Mouse (Mus musculus) C2C12 (cell line): ENCODE measurements around the gene Selenof. TPM values are rescaled to one million over a fixed set of nuclear protein-coding genes. Genes with fewer than 3 reads are reported as not detected.

Experiments
- H3K27me3 ChIP-seq: one replicate; pipeline ENCODE4 v1.6.1; 2011; ENCODE audit not compliant: control insufficient read depth, insufficient read depth, insufficient read length
- H3K36me3 ChIP-seq: one replicate; pipeline ENCODE4 v1.6.1; 2011; ENCODE audit not compliant: control insufficient read depth, insufficient read depth
- H3K4me3 ChIP-seq: one replicate; pipeline ENCODE4 v1.5.1; 2011; ENCODE audit warnings: mild to moderate bottlenecking, control low read depth; ENCODE audit not compliant: poor library complexity, insufficient read depth, severe bottlenecking
- H3K79me2 ChIP-seq: one replicate; pipeline ENCODE4 v1.6.1; 2011; ENCODE audit not compliant: control insufficient read depth, insufficient read depth
- H3K79me3 ChIP-seq: one replicate; pipeline ENCODE4 v1.6.1; 2011; ENCODE audit warnings: low read depth, control low read depth
- H3ac ChIP-seq: one replicate; pipeline ENCODE3; 2011; ENCODE audit warnings: low read depth; ENCODE audit not compliant: control insufficient read depth, insufficient read length
- CEBPB ChIP-seq: IDR thresholded peaks from one replicate; pipeline ENCODE4 v1.6.1; 2011; ENCODE audit warnings: low read depth, mild to moderate bottlenecking, control low read depth, moderate library complexity
- CTCF ChIP-seq: IDR thresholded peaks from one replicate; pipeline ENCODE4 v1.5.1; 2011; ENCODE audit not compliant: control insufficient read depth, insufficient read depth, insufficient read length
- FOSL1 ChIP-seq: IDR thresholded peaks from one replicate; pipeline ENCODE4 v1.8.0; 2011; ENCODE audit warnings: mild to moderate bottlenecking, low read length; ENCODE audit not compliant: poor library complexity, insufficient read depth, severe bottlenecking
- MAX ChIP-seq: IDR thresholded peaks from one replicate; pipeline ENCODE4 v1.6.1; 2011; ENCODE audit warnings: mild to moderate bottlenecking, control low read depth
- MYOD1 ChIP-seq: IDR thresholded peaks from one replicate; pipeline ENCODE4 v1.6.1; 2011; ENCODE audit warnings: low read depth; ENCODE audit not compliant: control insufficient read depth, insufficient read length
- MYOG ChIP-seq: IDR thresholded peaks from one replicate; pipeline ENCODE4 v1.6.1; 2011; ENCODE audit not compliant: control insufficient read depth, insufficient read length; ENCODE audit errors: extremely low read depth
- USF1 ChIP-seq: IDR thresholded peaks from one replicate; pipeline ENCODE4 v1.6.1; 2011; ENCODE audit warnings: low read depth, mild to moderate bottlenecking, control low read depth, moderate library complexity
- polyA plus RNA-seq: library from polyadenylated mRNA; unstranded; fragments of >200 nt; fragmentation: generic; extraction: Trizol; gene quantifications from one replicate; pipeline ENCODE4 v1.2.1, GENCODE M21; 2012; ENCODE audit warnings: missing spikeins

Gene Selenof
- polyA plus RNA-seq, 1 experiment = 296 TPM

DNA sequence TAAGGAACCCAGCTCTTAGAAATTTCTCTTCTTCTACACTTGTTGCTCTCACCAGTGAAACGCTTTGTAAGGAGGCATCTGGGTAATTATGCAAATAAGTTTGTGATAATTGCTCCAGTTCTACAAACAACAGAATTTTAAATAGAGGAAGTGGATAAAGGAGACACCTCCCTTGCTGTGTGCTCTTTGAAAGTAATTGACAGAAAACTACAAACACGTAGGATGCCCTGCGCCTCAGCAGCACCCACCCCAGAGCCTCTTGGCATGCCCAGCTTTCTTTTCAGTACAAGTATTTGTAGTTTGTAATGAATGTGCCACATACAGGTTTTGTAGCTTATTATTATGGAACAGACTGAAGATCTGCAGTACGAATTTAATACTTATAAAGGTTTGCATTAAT, 27.0 kb downstream of the Selenof start:
- Histone ChIP-seq H3ac (no peak overlapping the region), H3K79me3 (peaks cover 3% of the 10 kb centered on the region), H3K36me3 (peaks cover 52% of the 10 kb centered on the region), H3K27me3 (no peaks in the 10 kb centered on the region), H3K4me3 (no peak overlapping the region), H3K79me2 (peaks cover 22% of the 10 kb centered on the region)
- TF ChIP-seq FOSL1 (no peak), MYOG (no peak), CTCF (no peak), MYOD1 (no peak), CEBPB (no peak), USF1 (no peak), MAX (no peak)

DNA sequence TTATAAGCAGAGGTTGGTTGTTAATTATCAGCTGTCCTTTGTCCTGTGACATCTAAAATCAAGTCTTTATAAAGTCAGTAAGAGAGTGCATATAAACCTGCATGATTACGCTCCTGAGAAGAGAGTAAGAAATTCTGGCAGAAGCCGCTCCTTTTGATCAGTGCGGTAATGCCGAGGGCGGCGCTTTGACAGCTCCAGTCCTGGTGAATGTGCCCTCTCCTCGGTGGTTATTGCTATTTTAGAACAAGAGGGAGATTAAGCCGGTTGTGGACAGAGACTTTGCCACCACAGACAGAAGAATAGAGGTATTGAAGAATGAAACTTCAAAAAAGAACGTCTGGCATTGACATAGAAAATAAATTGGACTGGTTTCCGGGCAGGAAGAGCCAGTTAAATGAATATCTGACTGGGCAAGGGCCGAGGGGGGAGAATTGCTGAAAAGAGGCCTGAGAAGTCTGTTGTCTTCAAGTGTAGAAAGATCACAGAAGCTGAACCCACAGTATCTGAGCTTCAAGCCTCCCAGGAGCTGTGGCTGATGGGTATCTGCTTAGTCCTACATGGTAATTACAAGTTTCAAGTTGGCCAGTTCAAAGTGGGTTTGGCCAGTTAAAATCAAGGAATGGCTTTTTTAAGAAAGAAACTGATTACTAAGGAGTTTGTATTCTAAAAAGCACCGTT, 27.8 kb downstream of the Selenof start:
- Histone ChIP-seq H3K27me3 (no peaks in the 10 kb centered on the region), H3K79me3 (peaks cover 3% of the 10 kb centered on the region), H3K4me3 (no peak overlapping the region), H3K36me3 (peaks cover 51% of the 10 kb centered on the region), H3K79me2 (peaks cover 16% of the 10 kb centered on the region), H3ac (no peak overlapping the region)
- TF ChIP-seq FOSL1 (no peak), MYOD1 (no peak), MAX (no peak), USF1 (no peak), CEBPB (no peak), MYOG (no peak), CTCF (no peak)

DNA sequence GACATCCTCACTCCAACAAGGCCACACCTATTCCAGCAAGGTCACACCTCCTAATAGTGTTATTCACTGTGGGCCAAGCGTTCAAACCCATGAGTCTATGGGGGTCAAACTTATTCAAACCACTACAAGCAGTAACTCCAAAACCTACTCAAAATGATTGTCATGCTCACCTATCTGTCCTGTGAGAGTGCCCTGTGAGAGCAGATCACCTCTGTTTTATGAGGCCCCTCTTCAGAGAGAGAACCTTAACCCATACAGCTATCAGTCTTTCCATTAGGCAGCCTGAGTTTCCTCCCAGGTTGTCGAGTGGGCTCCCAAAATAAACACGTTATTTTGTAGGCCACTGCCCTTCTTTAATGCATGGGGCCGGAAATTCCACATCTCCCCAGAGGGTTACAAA, 32.3 kb downstream of the Selenof start:
- no peaks in the 10 kb centered on the region for H3K27me3 ChIP-seq
- H3K79me3 ChIP-seq = no peaks in the 10 kb centered on the region
- peaks cover 21% of the 10 kb centered on the region for H3K36me3 ChIP-seq
- H3K4me3 ChIP-seq = no peak overlapping the region
- no peaks in the 10 kb centered on the region for H3K79me2 ChIP-seq
- TF ChIP-seq MAX = no peak
- no peak for TF ChIP-seq CEBPB
- TF ChIP-seq MYOD1 = no peak
- TF ChIP-seq CTCF = no peak
- TF ChIP-seq FOSL1 = no peak
- no peak overlapping the region for H3ac ChIP-seq

DNA sequence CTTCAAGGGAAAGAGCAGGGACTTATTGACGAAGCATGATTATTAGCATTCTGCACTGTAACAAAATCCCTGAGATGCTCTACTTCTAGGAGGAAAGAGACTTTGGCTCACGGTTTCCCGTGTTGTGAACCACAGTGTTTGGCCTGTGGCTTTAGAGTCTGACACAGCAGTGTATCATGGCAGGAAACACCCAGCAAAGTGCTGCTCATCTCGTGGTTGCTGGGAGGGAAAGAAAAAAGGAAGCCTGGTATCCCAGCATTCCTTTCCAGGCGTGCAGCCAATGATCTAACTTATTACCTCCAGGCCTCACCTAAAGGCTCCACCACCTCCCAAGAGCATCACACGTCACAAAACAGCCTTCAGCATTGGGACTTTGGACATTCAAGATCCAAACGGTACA, 32.7 kb downstream of the Selenof start:
- no peaks in the 10 kb centered on the region for H3K79me2 ChIP-seq
- TF ChIP-seq MYOD1 = no peak
- TF ChIP-seq USF1 = no peak
- no peak for TF ChIP-seq CTCF
- TF ChIP-seq MAX = peak; percentile 88
- TF ChIP-seq FOSL1 = no peak
- no peaks in the 10 kb centered on the region for H3K27me3 ChIP-seq

DNA sequence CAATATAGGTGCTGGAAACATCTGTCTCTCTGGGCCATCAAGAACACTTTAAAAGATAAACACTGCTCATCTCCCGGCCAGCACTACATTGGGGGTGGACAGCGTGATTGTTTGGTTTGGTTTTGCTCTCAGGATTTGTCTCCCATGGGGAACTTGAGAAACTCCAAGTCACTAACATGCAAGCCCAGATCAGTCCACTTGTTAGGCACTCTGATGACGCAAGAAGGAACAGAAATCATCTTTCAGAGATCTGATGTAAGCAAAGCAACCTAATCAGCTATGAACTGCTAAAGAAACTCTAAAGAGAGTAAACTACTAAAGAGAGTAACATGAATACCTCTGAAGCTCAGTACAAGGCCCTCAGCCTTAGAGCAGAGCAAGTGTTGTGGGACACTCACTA, 33.5 kb downstream of the Selenof start:
- Histone ChIP-seq H3K79me2 (no peaks in the 10 kb centered on the region), H3K79me3 (no peaks in the 10 kb centered on the region), H3ac (no peak overlapping the region), H3K27me3 (no peaks in the 10 kb centered on the region), H3K36me3 (peaks cover 10% of the 10 kb centered on the region), H3K4me3 (no peak overlapping the region)
- TF ChIP-seq CEBPB (peak; percentile 65), MAX (no peak)

More for the DNA sequence above, 32.7 kb downstream of the Selenof start:
- Histone ChIP-seq H3K79me3 (no peaks in the 10 kb centered on the region), H3ac (no peak overlapping the region), H3K4me3 (no peak overlapping the region), H3K36me3 (peaks cover 17% of the 10 kb centered on the region)

DNA sequence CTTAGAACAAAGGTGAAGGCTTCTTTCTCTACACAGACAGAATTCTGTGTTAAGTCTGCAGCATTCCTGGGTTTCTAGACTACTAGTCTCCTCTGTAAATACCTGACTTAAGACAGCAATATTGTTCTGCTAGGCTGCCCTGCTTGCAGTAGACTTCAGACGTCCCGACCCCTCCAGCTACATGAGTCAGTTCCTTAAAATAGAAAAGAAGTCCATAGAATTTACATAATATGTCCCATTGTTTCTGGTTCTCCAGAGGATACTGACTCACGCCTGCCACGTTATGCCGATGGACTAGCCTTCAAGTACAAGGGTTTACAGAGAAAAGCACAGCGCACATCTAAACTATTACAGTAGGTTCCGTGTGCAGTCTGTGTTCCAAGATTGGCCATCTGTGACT, 34.1 kb downstream of the Selenof start:
- TF ChIP-seq MYOD1 (no peak), MAX (peak; percentile 67)
- Histone ChIP-seq H3K79me2 (no peaks in the 10 kb centered on the region), H3K79me3 (no peaks in the 10 kb centered on the region), H3K27me3 (no peaks in the 10 kb centered on the region), H3K36me3 (peaks cover 7% of the 10 kb centered on the region), H3ac (no peak overlapping the region), H3K4me3 (no peak overlapping the region)
